Mouse (Mus musculus) small intestine, adult 2 months (tissue): ENCODE results near the gene Renbp. TPM values are rescaled to one million over a fixed set of nuclear protein-coding genes. Genes with fewer than 3 reads are reported as not detected.

Experiments used
- H3K27ac ChIP-seq: fragments of 200-500 bp; 2 replicates; pipeline ENCODE4 v1.5.1; 2012; ENCODE audit warnings: low read depth, low read length, control low read depth, inconsistent platforms; ENCODE audit not compliant: insufficient read depth
- H3K27me3 ChIP-seq: fragments of 200-500 bp; 2 replicates; pipeline ENCODE4 v1.6.1; 2012; ENCODE audit warnings: mild to moderate bottlenecking, moderate library complexity, low read length, inconsistent platforms; ENCODE audit not compliant: control insufficient read depth, insufficient read depth
- H3K36me3 ChIP-seq: fragments of 200-500 bp; 2 replicates; pipeline ENCODE4 v1.6.1; 2012; ENCODE audit warnings: mild to moderate bottlenecking, low read length, control low read depth, inconsistent platforms; ENCODE audit not compliant: control insufficient read depth, insufficient read depth
- H3K4me1 ChIP-seq: fragments of 200-500 bp; 2 replicates; pipeline ENCODE4 v1.6.1; 2012; ENCODE audit warnings: low read length, inconsistent platforms, mixed read lengths; ENCODE audit not compliant: control insufficient read depth, insufficient read depth, insufficient read length
- H3K4me3 ChIP-seq: fragments of 200-500 bp; 2 replicates; pipeline ENCODE4 v1.5.1; 2012; ENCODE audit warnings: low read depth, mild to moderate bottlenecking, control low read depth, inconsistent platforms, low read length, moderate library complexity
- CTCF ChIP-seq: fragments of 200-500 bp; IDR thresholded peaks from 2 replicates; pipeline ENCODE4 v1.5.1; 2012; ENCODE audit warnings: low read depth, mild to moderate bottlenecking, control low read depth, inconsistent platforms, low read length, moderate library complexity, mixed read lengths; ENCODE audit not compliant: insufficient replicate concordance, insufficient read length; ENCODE audit errors: extremely low read depth
- POLR2A ChIP-seq: fragments of 200-500 bp; IDR thresholded peaks from 2 replicates; pipeline ENCODE4 v1.6.1; 2012; ENCODE audit warnings: low read depth, mild to moderate bottlenecking, control low read depth, inconsistent platforms, low read length, moderate library complexity
- WGBS: fragments of 180-500 bp; shearing (Covaris S2); methylation state at CpG from one replicate; pipeline ENCODE4 v1.1.7; 2018; 5-methylcytosine and 5-hydroxymethylcytosine counted together
- polyA plus RNA-seq: library from polyadenylated mRNA; depleted of rRNA; stranded (reverse); fragments of >200 nt; gene quantifications from 2 replicates; pipeline ENCODE4 v1.2.3, GENCODE M21; 2012

Gene Renbp
- polyA plus RNA-seq, 1 experiment, result 4.2 TPM

DNA sequence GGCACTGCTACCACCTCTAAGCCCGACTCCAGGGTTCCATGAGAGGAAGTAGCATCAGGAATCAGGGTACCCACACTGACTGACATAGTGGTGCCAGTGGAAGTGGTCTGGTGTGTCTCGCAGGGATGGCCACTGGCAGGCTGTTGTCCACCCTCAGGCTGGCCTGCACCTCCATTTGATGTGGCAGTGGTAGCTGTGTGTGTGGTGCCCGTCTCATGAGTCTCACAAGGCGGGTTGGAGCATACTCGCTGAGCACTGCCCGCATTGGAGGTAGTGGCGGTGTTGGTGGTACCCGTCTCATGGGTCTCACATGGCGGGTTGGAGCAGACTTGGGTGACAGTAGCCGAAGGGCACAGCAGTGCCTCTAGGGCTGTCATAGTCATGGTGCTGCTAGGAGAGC, 18.7 kb upstream of the Renbp start:
- Histone ChIP-seq H3K4me1 (no peaks in the 10 kb centered on the region), H3K4me3 (no peak overlapping the region), H3K36me3 (peaks cover 91% of the 10 kb centered on the region), H3K27ac (no peak overlapping the region), H3K27me3 (no peaks in the 10 kb centered on the region)
- no peak for TF ChIP-seq CTCF
- TF ChIP-seq POLR2A, result no peak
- 86% methylated on average over 10 of the region's 10 CpGs for whole genome bisulfite sequencing

DNA sequence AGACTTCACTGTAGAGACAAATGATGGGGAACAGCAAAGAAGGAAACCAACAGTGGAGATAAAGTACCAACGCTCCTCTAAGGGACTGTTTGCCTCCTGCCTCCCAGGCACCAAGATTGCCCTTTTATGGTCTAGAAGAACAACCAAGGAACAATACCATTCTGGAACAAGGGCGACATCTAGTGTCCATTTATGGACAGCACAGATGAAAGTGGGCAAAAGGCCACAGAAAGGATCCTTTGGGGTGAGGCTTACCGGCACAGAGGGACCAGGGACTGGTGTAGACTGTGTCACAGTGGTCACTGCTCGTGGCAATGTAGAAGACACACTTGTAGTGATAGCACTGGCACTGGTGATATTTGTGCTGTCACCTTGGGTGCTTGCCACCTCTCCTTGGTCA, 18.0 kb upstream of the Renbp start:
- no peak overlapping the region for H3K27ac ChIP-seq
- H3K36me3 ChIP-seq, result peaks cover 92% of the 10 kb centered on the region
- no peaks in the 10 kb centered on the region for H3K4me1 ChIP-seq
- 9% methylated on average over 4 of the region's 4 CpGs for WGBS
- TF ChIP-seq CTCF, result peak; percentile 45; the same call in 1 of the 2 replicates
- no peak for TF ChIP-seq POLR2A
- no peak overlapping the region for H3K4me3 ChIP-seq
- no peaks in the 10 kb centered on the region for H3K27me3 ChIP-seq

DNA sequence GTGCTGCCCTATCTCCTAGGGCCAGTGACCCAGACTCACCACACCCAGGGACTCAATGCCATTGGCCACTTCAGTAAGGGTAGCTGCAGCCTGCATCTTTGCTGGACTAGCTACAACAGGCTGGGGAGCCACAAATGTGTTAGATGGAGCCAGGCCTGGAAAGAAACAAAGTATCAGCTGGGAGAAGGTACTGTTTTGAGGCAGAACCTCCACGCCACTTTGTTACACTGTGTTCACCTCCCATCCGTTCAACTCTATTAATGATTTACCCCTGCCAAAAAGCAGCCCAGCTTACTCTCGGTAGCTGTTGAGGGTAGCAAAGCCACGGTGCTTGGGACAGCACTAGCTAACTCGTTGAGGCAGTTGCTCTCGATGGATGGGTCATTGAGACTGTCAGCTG, 16.2 kb upstream of the Renbp start:
- Histone ChIP-seq H3K4me3 (no peak overlapping the region), H3K4me1 (no peaks in the 10 kb centered on the region), H3K27me3 (no peaks in the 10 kb centered on the region), H3K36me3 (peaks cover 87% of the 10 kb centered on the region), H3K27ac (no peak overlapping the region)
- 71% methylated on average over 6 of the region's 6 CpGs for WGBS
- TF ChIP-seq POLR2A (no peak), CTCF (no peak)

DNA sequence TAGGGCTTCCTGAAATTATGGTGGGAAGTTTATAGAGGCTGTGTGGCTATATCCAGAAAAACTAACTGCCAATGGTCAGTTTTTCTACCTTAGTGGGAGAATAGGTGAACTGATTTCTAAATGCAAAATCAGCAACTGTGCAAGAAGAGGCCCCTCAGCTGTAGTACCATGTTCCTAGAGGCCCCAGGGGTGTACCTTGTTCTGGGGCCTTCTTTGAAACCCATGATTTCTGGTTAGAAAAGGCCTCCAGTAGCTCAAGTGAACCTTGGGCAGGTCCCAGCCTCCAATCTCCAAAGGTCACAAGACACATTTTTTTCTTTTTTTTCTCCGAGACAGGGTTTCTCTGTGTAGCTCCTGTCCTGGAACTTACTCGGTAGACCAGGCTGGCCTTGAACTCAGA, 11.6 kb upstream of the Renbp start:
- Histone ChIP-seq H3K27ac (no peak overlapping the region), H3K36me3 (peaks cover 45% of the 10 kb centered on the region), H3K4me3 (no peak overlapping the region), H3K4me1 (no peaks in the 10 kb centered on the region), H3K27me3 (no peaks in the 10 kb centered on the region)
- 71% methylated on average over 2 of the region's 2 CpGs for WGBS
- TF ChIP-seq POLR2A (no peak), CTCF (no peak)

DNA sequence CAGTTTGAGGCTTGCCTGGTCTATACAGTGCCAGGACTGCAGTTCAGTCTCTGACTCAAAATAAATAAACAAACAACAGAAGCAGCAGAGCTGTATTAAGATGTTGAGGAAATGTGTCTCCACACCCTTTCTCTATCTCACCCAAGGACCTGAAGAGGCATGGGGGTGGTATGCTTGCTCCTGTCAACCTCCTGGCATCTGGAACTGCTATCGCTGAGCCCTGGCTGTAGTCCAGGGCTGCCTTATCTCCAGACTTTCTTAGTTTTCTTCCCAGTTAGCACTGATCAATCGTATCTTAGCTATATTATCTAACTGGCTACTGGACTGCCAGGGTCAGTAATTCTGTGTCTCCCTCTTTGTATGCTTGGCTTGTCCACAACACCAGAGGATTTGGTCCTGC, 11.2 kb upstream of the Renbp start:
- Histone ChIP-seq H3K27ac (no peak overlapping the region), H3K4me1 (no peaks in the 10 kb centered on the region), H3K4me3 (no peak overlapping the region), H3K36me3 (peaks cover 41% of the 10 kb centered on the region), H3K27me3 (no peaks in the 10 kb centered on the region)
- WGBS, result 38% methylated on average over 2 of the region's 2 CpGs
- TF ChIP-seq CTCF (no peak), POLR2A (no peak)

DNA sequence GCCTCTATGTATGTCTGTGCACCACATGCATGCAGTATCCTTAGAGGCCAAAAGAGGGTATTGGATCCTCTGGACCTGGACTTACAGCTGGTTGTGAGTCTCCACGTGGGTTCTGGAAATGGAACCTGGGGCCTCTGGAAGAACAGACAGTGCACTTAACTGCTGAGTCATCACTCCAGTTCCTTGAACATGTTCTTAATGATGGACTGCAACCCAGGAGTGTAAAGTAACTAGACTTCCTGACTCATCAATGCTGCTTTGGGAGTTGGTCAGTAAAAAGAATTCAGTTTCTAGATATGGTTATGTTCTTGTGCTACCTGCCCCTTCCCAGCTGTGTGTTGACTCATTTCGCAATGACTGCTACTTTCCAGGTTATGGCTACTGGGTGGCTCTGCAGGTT, 1.2 kb upstream of the Renbp start:
- H3K36me3 ChIP-seq, result no peaks in the 10 kb centered on the region
- H3K27me3 ChIP-seq, result no peaks in the 10 kb centered on the region
- H3K4me1 ChIP-seq, result no peaks in the 10 kb centered on the region
- H3K27ac ChIP-seq, result no peak overlapping the region
- H3K4me3 ChIP-seq, result no peak overlapping the region
- TF ChIP-seq CTCF (no peak), POLR2A (no peak)
- 56% methylated on average over 2 of the region's 2 CpGs for WGBS

DNA sequence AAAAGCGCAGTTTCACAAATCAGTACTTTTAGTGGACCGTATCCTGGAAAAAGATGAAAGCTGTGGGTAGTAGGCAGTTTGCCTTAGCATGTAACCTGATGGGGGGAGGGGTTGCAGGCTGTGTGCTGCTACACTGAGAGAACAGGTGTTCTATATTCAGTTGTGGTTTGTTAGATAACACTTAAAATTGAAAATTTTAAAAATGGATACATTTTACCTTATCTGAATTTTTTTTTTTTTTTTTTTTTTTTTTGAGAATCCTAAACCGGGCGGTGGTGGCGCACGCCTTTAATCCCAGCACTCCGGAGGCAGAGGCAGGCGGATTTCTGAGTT, 8.1 kb downstream of the Renbp start:
- H3K4me1 ChIP-seq, result no peaks in the 10 kb centered on the region
- TF ChIP-seq POLR2A (no peak), CTCF (no peak)
- peak overlapping the region; percentile 93 for H3K4me3 ChIP-seq
- no peaks in the 10 kb centered on the region for H3K27me3 ChIP-seq
- peak overlapping the region; percentile 50 for H3K27ac ChIP-seq
- 71% methylated on average over 8 of the region's 8 CpGs for WGBS
- H3K36me3 ChIP-seq, result peaks cover 6% of the 10 kb centered on the region

DNA sequence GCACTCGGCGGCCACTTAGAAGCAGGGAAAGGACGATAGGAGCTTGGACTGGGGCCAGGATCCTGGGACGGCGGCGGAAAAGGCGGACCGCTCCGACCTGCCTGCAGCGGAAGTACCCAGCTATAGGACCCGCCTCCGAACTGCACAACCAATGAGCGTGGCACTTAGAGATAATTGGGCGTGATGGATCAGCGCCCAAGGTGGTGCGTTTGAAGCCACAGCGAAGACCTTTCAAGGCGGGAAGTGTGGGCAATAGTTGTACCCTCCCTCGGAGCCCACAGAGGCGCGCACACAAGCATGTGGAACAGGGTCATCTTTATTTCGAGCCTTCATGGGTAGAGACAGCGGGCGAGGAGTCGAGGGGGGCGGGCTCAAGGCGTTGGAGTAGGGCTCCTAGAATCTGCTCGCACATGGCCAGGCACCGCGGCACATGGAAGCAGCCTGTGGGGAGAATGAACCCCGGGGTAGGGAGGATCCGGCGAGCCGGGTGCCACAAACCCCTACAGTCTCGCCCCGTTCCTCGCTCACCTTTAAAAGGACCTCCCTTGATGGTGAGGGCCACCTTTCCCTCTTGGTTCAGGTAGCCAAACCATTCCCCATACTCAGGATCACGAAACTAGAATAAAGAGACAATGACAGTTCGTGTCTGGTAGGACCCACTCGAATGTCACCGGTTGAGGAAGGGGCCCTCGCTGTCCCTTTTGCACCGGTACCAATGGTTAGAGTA, 8.7 kb downstream of the Renbp start, which contains the start of the genes Arhgap4 and Naa10:
Arhgap4 (minus strand) TSS at position 48 of the 727 bp plus-strand sequence.
Naa10 (minus strand) TSS at position 122 of the 727 bp plus-strand sequence.
- peak within 1 kb of the TSS; percentile 93 for H3K4me3 ChIP-seq
- no peaks in the 10 kb centered on the region for H3K27me3 ChIP-seq
- H3K36me3 ChIP-seq, result peaks cover 9% of the 10 kb centered on the region
- WGBS, result 15% methylated on average over 43 of the region's 43 CpGs
- H3K4me1 ChIP-seq, result no peaks in the 10 kb centered on the region
- TF ChIP-seq POLR2A, result no peak
- TF ChIP-seq CTCF, result no peak
- peak within 1 kb of the TSS; percentile 75 for H3K27ac ChIP-seq
